Mouse (Mus musculus) Patski (cell line): ENCODE measurements at regions not wholly inside any gene's neighbourhood (a gene's known extent, or its start where the extent isn't known, plus 50 kb on each side); places are given as distances from the start of the nearest gene placed in this dataset.

Source experiments
- ATAC-seq: fragments of 100-300 bp; one replicate; pipeline ENCODE4 v1.8.0; 2021
- CTCF ChIA-PET: fragments of 350-600 bp; sonication (Branson Sonifier 250); formaldehyde crosslinking; loops from one replicate; lab custom pipeline; 2022; ENCODE audit warnings: inconsistent platforms; lab: Charles Lee
- POLR2A ChIA-PET: fragments of 350-600 bp; sonication (Branson Sonifier 250); formaldehyde crosslinking; loops from one replicate; lab custom pipeline; 2022; ENCODE audit warnings: antibody characterized with exemption, inconsistent platforms; lab: Charles Lee
- DNase-seq: peaks from one replicate; pipeline ENCODE4 v3.0.0-alpha.2; 2011; ENCODE audit warnings: low read depth, low spot score
- H3K27me3 ChIP-seq: fragments of 371-371 bp; one replicate; pipeline ENCODE4 v1.5.1; 2021
- CTCF ChIP-seq: fragments of 100-300 bp; IDR thresholded peaks from one replicate; pipeline ENCODE4 v1.5.1; 2021
- in situ Hi-C: fragments of 300-500 bp; cut with MboI; formaldehyde crosslinking; loops from 3 replicates; pipeline ENCODE4 v1.11.1; 2018; ENCODE audit warnings: low pct_unique_long_range_greater_than_20kb, mixed read lengths

GRCm38 (mm10) chr1:90424066-90424821 lies 178.5 kb upstream of the Cops8 start:
- no peaks in the 10 kb centered on the region for H3K27me3 ChIP-seq
- CTCF ChIA-PET, result interaction anchor here (2.4 kb wide), 1 partner anchor 16 kb away, joined by 12 read pairs; no protein-coding TSS in a partner anchor
- DNase-seq (peak; percentile 88), ATAC-seq (peak; percentile 68)
- in situ Hi-C loops, result no loop called here
- TF ChIP-seq CTCF, result no peak
- POLR2A ChIA-PET, result interaction anchor here (1.0 kb wide), 2 partner anchors 17 to 219 kb away, joined by 3 to 5 read pairs; no protein-coding TSS in a partner anchor

GRCm38 (mm10) chr1:90428334-90428733 lies 174.4 kb upstream of the Cops8 start:
- DNase-seq (no peak), ATAC-seq (no peak)
- ChIA-PET POLR2A (interaction anchor here (0.6 to 0.9 kb wide), 4 partner anchors 24 to 235 kb away, joined by 3 read pairs; partner anchors contain the start of gene Ackr3), CTCF (interaction anchor here (1.0 to 1.4 kb wide), 2 partner anchors 22 to 223 kb away, joined by 3 read pairs; no protein-coding TSS in a partner anchor)
- in situ Hi-C loops, result loop anchor here (5.0 kb wide), 3 partner anchors 144 to 366 kb away; no protein-coding TSS in a partner anchor
- no peak for TF ChIP-seq CTCF
- H3K27me3 ChIP-seq, result no peaks in the 10 kb centered on the region

GRCm38 (mm10) chr1:90428774-90429173 lies 174.0 kb upstream of the Cops8 start:
- CTCF ChIA-PET, result interaction anchor here (1.0 to 1.4 kb wide), 2 partner anchors 21 to 223 kb away, joined by 3 read pairs; no protein-coding TSS in a partner anchor
- no peaks in the 10 kb centered on the region for H3K27me3 ChIP-seq
- DNase-seq (peak; percentile 94), ATAC-seq (peak; percentile 54)
- POLR2A ChIA-PET, result interaction anchor here (0.7 to 0.9 kb wide), 3 partner anchors 24 to 225 kb away, joined by 3 read pairs; partner anchors contain the start of gene Ackr3
- in situ Hi-C loops, result loop anchor here (5.0 kb wide), 3 partner anchors 144 to 366 kb away; no protein-coding TSS in a partner anchor
- no peak for TF ChIP-seq CTCF

- CTCF ChIA-PET, result interaction anchor here (0.8 kb wide), 1 partner anchor 160 kb away, joined by 3 read pairs; no protein-coding TSS in a partner anchor
- DNase-seq, result no peak
- in situ Hi-C loops, result no loop called here
- no peaks in the 10 kb centered on the region for H3K27me3 ChIP-seq
- POLR2A ChIA-PET, result no interaction called here
- TF ChIP-seq CTCF, result no peak
- no peak for ATAC-seq
Observed at GRCm38 (mm10) chr1:90430480-90430879, 172.3 kb upstream of the Cops8 start.

GRCm38 (mm10) chr1:90431783-90432182 lies 171.0 kb upstream of the Cops8 start:
- no peak for DNase-seq
- no peak for ATAC-seq
- ChIA-PET POLR2A (interaction anchor here (0.6 kb wide), 1 partner anchor 1005 kb away, joined by 3 read pairs; no protein-coding TSS in a partner anchor), CTCF (interaction anchor here (1.7 kb wide), 1 partner anchor 9 kb away, joined by 7 read pairs; no protein-coding TSS in a partner anchor)
- TF ChIP-seq CTCF, result no peak
- in situ Hi-C loops, result no loop called here
- H3K27me3 ChIP-seq, result no peaks in the 10 kb centered on the region

GRCm38 (mm10) chr1:90433911-90434310 lies 168.9 kb upstream of the Cops8 start:
- in situ Hi-C loops, result no loop called here
- no peak for DNase-seq
- ChIA-PET CTCF (interaction anchor here (1.0 kb wide), 1 partner anchor 230 kb away, joined by 3 read pairs; the partner anchor contains the start of gene Ackr3), POLR2A (interaction anchor here (1.0 kb wide), 1 partner anchor 151 kb away, joined by 3 read pairs; no protein-coding TSS in a partner anchor)
- H3K27me3 ChIP-seq, result no peaks in the 10 kb centered on the region
- no peak for TF ChIP-seq CTCF
- no peak for ATAC-seq

- TF ChIP-seq CTCF, result peak; percentile 58
- H3K27me3 ChIP-seq, result no peaks in the 10 kb centered on the region
- POLR2A ChIA-PET, result interaction anchor here (1.0 to 1.3 kb wide), 3 partner anchors 16 to 148 kb away, joined by 3 to 5 read pairs (median 4); no protein-coding TSS in a partner anchor
- in situ Hi-C loops, result no loop called here
- ATAC-seq (peak; percentile 75), DNase-seq (no peak)
- CTCF ChIA-PET, result interaction anchor here (0.8 to 2.3 kb wide), 8 partner anchors 9 to 235 kb away, joined by 3 to 12 read pairs (median 6); no protein-coding TSS in a partner anchor
Observed at GRCm38 (mm10) chr1:90440638-90441037, 162.1 kb upstream of the Cops8 start.

GRCm38 (mm10) chr1:90441134-90441868 lies 161.5 kb upstream of the Cops8 start:
- ChIA-PET POLR2A (interaction anchor here (0.5 to 1.3 kb wide), 7 partner anchors 16 to 625 kb away, joined by 3 to 5 read pairs (median 4); no protein-coding TSS in a partner anchor), CTCF (interaction anchor here (0.8 to 2.3 kb wide), 8 partner anchors 10 to 236 kb away, joined by 3 to 12 read pairs (median 6); no protein-coding TSS in a partner anchor)
- in situ Hi-C loops, result no loop called here
- ATAC-seq, result peak; percentile 71
- H3K27me3 ChIP-seq, result no peaks in the 10 kb centered on the region
- DNase-seq, result peak; percentile 89
- TF ChIP-seq CTCF, result no peak

- ATAC-seq (no peak), DNase-seq (no peak)
- no peaks in the 10 kb centered on the region for H3K27me3 ChIP-seq
- TF ChIP-seq CTCF, result no peak
- ChIA-PET CTCF (interaction anchor here (1.2 to 2.1 kb wide), 3 partner anchors 17 to 148 kb away, joined by 4 to 8 read pairs (median 4); no protein-coding TSS in a partner anchor), POLR2A (interaction anchor here (1.2 kb wide), 1 partner anchor 237 kb away, joined by 3 read pairs; no protein-coding TSS in a partner anchor)
- in situ Hi-C loops, result no loop called here
Observed at GRCm38 (mm10) chr1:90442250-90443240, 160.2 kb upstream of the Cops8 start.
